Mouse (Mus musculus) liver, adult 2 months (tissue): ENCODE measurements around the gene Vwa2. TPM values are rescaled to one million over a fixed set of nuclear protein-coding genes. Genes with fewer than 3 reads are reported as not detected.

Source experiments
- DNase-seq: peaks from one replicate; pipeline ENCODE4 v3.0.0-alpha.2; 2011; ENCODE audit warnings: low read depth, low spot score; ENCODE audit errors: extremely low read depth
- H3K27ac ChIP-seq: fragments of 200-500 bp; replicated peaks from 2 replicates; pipeline ENCODE4 v1.5.1; 2012; ENCODE audit warnings: low read depth, mild to moderate bottlenecking, control low read depth, inconsistent platforms, low read length; ENCODE audit not compliant: insufficient read depth
- H3K27me3 ChIP-seq: fragments of 200-500 bp; 2 replicates; pipeline ENCODE4 v1.6.1; 2012; ENCODE audit warnings: mild to moderate bottlenecking, moderate library complexity, low read length, inconsistent platforms; ENCODE audit not compliant: control insufficient read depth, insufficient read depth
- H3K36me3 ChIP-seq: fragments of 200-500 bp; 2 replicates; pipeline ENCODE4 v1.6.1; 2012; ENCODE audit warnings: low read length, inconsistent platforms; ENCODE audit not compliant: control insufficient read depth, insufficient read depth
- H3K4me1 ChIP-seq: fragments of 200-500 bp; 2 replicates; pipeline ENCODE4 v1.6.1; 2011; ENCODE audit warnings: low read length; ENCODE audit not compliant: control insufficient read depth, insufficient read depth
- H3K4me3 ChIP-seq: fragments of 200-500 bp; 2 replicates; pipeline ENCODE4 v1.5.1; 2011; ENCODE audit warnings: low read depth, mild to moderate bottlenecking, control low read depth, low read length, moderate library complexity; ENCODE audit not compliant: insufficient read depth
- H3K79me2 ChIP-seq: fragments of 200-500 bp; 2 replicates; pipeline ENCODE4 v1.6.1; 2012; ENCODE audit warnings: inconsistent platforms, mild to moderate bottlenecking, low read length, moderate library complexity; ENCODE audit not compliant: control insufficient read depth, insufficient read depth
- H3K9ac ChIP-seq: fragments of 200-500 bp; 2 replicates; pipeline ENCODE4 v1.6.1; 2012; ENCODE audit warnings: low read depth, mild to moderate bottlenecking, control low read depth, inconsistent platforms, low read length
- CTCF ChIP-seq: fragments of 200-500 bp; IDR thresholded peaks from 2 replicates; pipeline ENCODE4 v1.5.1; 2011; ENCODE audit warnings: low read depth, low read length, control low read depth
- POLR2A ChIP-seq: fragments of 200-500 bp; IDR thresholded peaks from 2 replicates; pipeline ENCODE4 v1.6.1; 2011; ENCODE audit warnings: low read length, control low read depth; ENCODE audit not compliant: insufficient read depth; ENCODE audit errors: extremely low read depth
- WGBS: fragments of 180-500 bp; shearing (Covaris S2); methylation state at CpG from one replicate; pipeline ENCODE4 v1.1.7; 2018; 5-methylcytosine and 5-hydroxymethylcytosine counted together
- polyA plus RNA-seq: library from polyadenylated mRNA; depleted of rRNA; stranded (reverse); fragments of >200 nt; gene quantifications from 2 replicates; pipeline ENCODE4 v1.2.3, GENCODE M21; 2012
- total RNA-seq: library from RNA; depleted of rRNA; stranded (reverse); fragments of >200 nt; gene quantifications from 2 replicates; pipeline ENCODE4 v1.2.3, GENCODE M21; 2014

Gene Vwa2
- total and polyA plus RNA-seq, 2 experiments: not detected

- 64% methylated on average over 4 of the region's 4 CpGs for WGBS
- no peak overlapping the region for H3K27ac ChIP-seq
- no peak overlapping the region for H3K9ac ChIP-seq
- TF ChIP-seq POLR2A: no peak
- TF ChIP-seq CTCF: no peak
- H3K4me1 ChIP-seq: no peaks in the 10 kb centered on the region
- no peak overlapping the region for H3K4me3 ChIP-seq
- no peaks in the 10 kb centered on the region for H3K36me3 ChIP-seq
- H3K79me2 ChIP-seq: no peaks in the 10 kb centered on the region
- H3K27me3 ChIP-seq: no peaks in the 10 kb centered on the region; the same call in 1 of the 2 replicates
- no peak for DNase-seq
Observed at GRCm38 (mm10) chr19:56953856-56954255, 79.8 kb downstream of the Vwa2 start.

- Histone ChIP-seq H3K27me3 (no peaks in the 10 kb centered on the region; the same call in 1 of the 2 replicates), H3K36me3 (no peaks in the 10 kb centered on the region), H3K9ac (no peak overlapping the region), H3K4me3 (no peak overlapping the region), H3K79me2 (no peaks in the 10 kb centered on the region), H3K27ac (no peak overlapping the region), H3K4me1 (no peaks in the 10 kb centered on the region)
- TF ChIP-seq CTCF (no peak), POLR2A (no peak)
- 76% methylated on average over 13 of the region's 13 CpGs for WGBS
- DNase-seq: peak; percentile 8
Observed at GRCm38 (mm10) chr19:56954857-56955256, 80.8 kb downstream of the Vwa2 start.

DNA sequence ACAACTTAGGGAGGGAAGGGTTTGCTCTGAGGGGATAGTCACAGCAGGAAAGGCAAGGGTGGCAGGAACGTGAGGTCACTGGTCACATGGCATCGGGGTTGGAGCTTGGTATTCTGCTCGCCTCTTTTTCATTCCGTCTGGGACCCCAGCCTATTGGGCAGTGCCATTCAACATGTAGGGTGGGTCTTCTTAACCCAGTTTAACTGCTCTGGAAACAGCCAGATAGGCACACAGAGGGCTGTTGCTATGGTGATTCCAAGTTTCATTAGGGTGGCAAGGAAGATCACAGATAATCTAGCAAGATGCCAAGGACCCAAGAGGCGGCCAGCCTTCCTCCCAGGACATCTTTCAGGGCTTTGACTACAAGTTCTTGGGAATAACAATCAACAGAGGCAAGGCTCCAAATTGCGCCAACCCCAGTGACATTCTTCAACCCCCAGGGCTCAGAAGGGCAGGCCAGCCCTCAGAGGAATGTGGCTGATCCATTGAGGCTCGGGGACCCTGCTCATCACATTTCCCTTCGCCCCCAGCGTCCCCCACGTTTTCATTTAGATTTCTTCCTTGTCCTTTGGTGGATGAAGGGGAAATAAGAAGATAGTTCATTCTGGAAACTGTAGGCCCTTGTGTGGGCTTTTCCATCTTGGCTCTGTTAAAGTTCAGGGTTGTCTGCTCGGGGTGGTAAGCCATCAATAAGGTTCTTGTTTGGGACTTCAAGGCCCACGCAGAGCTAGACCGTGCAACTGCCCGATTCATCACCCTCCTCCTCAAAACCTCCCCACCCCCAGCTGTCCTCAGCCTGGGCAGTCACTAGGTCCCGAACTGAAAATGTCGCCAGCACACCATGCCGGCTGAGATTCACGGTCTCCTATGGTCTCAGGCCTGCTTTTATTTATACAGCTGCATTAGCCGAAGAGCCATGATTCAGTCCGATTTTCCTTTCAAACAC, 81.8 kb downstream of the Vwa2 start:
- DNase-seq: no peak
- Histone ChIP-seq H3K9ac (no peak overlapping the region), H3K27me3 (no peaks in the 10 kb centered on the region; the same call in 1 of the 2 replicates), H3K79me2 (no peaks in the 10 kb centered on the region), H3K36me3 (no peaks in the 10 kb centered on the region), H3K4me3 (no peak overlapping the region), H3K4me1 (no peaks in the 10 kb centered on the region), H3K27ac (no peak overlapping the region)
- TF ChIP-seq CTCF (no peak), POLR2A (no peak)
- 85% methylated on average over 20 of the region's 20 CpGs for WGBS

GRCm38 (mm10) chr19:56958011-56958410, 84.0 kb downstream of the Vwa2 start:
- Histone ChIP-seq H3K27me3 (no peaks in the 10 kb centered on the region; the same call in 1 of the 2 replicates), H3K4me1 (no peaks in the 10 kb centered on the region), H3K9ac (no peak overlapping the region), H3K27ac (no peak overlapping the region), H3K79me2 (no peaks in the 10 kb centered on the region), H3K4me3 (no peak overlapping the region), H3K36me3 (no peaks in the 10 kb centered on the region)
- TF ChIP-seq POLR2A: no peak
- no peak for TF ChIP-seq CTCF
- no peak for DNase-seq
- WGBS: 73% methylated on average over 4 of the region's 4 CpGs

DNA sequence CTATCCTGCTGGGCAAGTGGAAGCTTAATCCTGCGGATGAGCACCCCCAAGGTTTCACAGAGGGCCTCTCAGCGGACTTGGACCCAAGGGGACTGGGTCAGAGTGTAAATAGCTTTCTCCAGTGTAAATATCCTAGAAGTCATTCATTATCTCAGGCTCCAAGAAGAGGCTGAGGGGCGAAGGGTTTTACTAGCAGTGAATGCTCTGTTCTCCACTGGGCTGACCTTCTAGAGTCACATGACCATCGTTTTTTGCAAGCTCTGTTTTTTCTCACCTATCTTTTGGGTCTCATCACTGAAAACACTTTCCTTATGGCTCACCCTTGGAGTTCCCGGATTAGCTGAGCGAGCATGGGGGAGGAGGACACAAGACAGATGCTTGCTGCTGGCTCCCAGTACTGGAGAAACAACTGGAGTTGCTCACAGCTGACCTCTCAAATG, 84.6 kb downstream of the Vwa2 start:
- no peaks in the 10 kb centered on the region for H3K4me1 ChIP-seq
- TF ChIP-seq CTCF (no peak), POLR2A (no peak)
- 42% methylated on average over 6 of the region's 6 CpGs for WGBS
- H3K27ac ChIP-seq: no peak overlapping the region
- peak; percentile 29 for DNase-seq
- no peaks in the 10 kb centered on the region for H3K79me2 ChIP-seq
- H3K4me3 ChIP-seq: no peak overlapping the region
- H3K9ac ChIP-seq: no peak overlapping the region
- no peaks in the 10 kb centered on the region; the same call in 1 of the 2 replicates for H3K27me3 ChIP-seq
- H3K36me3 ChIP-seq: no peaks in the 10 kb centered on the region

DNA sequence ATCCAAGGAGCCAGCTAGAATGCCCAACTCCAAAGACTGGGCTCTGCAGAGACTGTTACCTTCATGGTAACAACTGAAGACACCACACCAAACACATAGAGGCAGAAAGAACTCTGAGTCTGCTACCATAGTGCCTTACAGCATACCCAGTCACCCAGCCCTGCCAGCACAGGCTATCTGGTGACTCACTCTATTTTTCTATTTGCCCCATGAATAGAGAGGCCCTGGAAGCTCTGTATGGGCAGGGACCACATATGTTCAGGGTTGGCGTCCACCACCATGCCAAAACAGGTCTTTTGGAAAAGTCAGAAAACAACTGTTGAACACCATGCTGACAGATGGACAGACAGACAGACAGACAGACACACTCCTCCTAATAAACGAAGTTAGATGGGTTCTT, 85.0 kb downstream of the Vwa2 start:
- H3K4me1 ChIP-seq: no peaks in the 10 kb centered on the region
- no peak for TF ChIP-seq POLR2A
- no peak for TF ChIP-seq CTCF
- DNase-seq: no peak
- H3K36me3 ChIP-seq: no peaks in the 10 kb centered on the region
- no peaks in the 10 kb centered on the region for H3K79me2 ChIP-seq
- 80% methylated on average over 2 of the region's 2 CpGs for WGBS
- H3K27me3 ChIP-seq: no peaks in the 10 kb centered on the region; the same call in 1 of the 2 replicates
- H3K27ac ChIP-seq: no peak overlapping the region
- H3K9ac ChIP-seq: no peak overlapping the region
- H3K4me3 ChIP-seq: no peak overlapping the region
